Mouse (Mus musculus) heart, embryonic 16.5 days (tissue): ENCODE measurements at regions not wholly inside any gene's neighbourhood (a gene's known extent, or its start where the extent isn't known, plus 50 kb on each side); places are given as distances from the start of the nearest gene placed in this dataset.

ENCODE experiments used
- ATAC-seq: fragments of 200-750 bp; cut with Nextera tagmentation; replicated peaks from 2 replicates; pipeline ENCODE4 v1.8.0; 2017; ENCODE audit warnings: moderate number of reproducible peaks; ENCODE audit not compliant: insufficient read depth, low FRiP score; ENCODE audit errors: extremely low read depth
- H3K27ac ChIP-seq: fragments of 300-500 bp; sonication (generic); 2 replicates; pipeline ENCODE4 v1.5.1; 2014; ENCODE audit warnings: mild to moderate bottlenecking, low read length, control low read depth, moderate library complexity
- H3K27me3 ChIP-seq: fragments of 300-500 bp; sonication (generic); 2 replicates; pipeline ENCODE4 v1.6.1; 2014; ENCODE audit warnings: low read length, mixed read lengths; ENCODE audit not compliant: control insufficient read depth, insufficient read depth
- H3K36me3 ChIP-seq: fragments of 300-500 bp; sonication (generic); 2 replicates; pipeline ENCODE4 v1.6.1; 2014; ENCODE audit not compliant: control insufficient read depth, insufficient read depth
- H3K4me1 ChIP-seq: fragments of 300-500 bp; sonication (generic); 2 replicates; pipeline ENCODE4 v1.6.1; 2014; ENCODE audit warnings: low read length, mixed read lengths; ENCODE audit not compliant: control insufficient read depth, insufficient read depth
- H3K4me2 ChIP-seq: fragments of 300-500 bp; sonication (generic); 2 replicates; pipeline ENCODE4 v1.6.1; 2014; ENCODE audit warnings: low read depth, mild to moderate bottlenecking, control low read depth, low read length
- H3K4me3 ChIP-seq: fragments of 300-500 bp; sonication (generic); 2 replicates; pipeline ENCODE4 v1.5.1; 2014; ENCODE audit warnings: mild to moderate bottlenecking, control low read depth, low read length
- H3K9ac ChIP-seq: fragments of 300-500 bp; sonication (generic); 2 replicates; pipeline ENCODE4 v1.6.1; 2014; ENCODE audit warnings: low read length, control low read depth
- H3K9me3 ChIP-seq: fragments of 300-500 bp; sonication (generic); replicated peaks from 2 replicates; pipeline ENCODE4 v1.6.1; 2016; ENCODE audit warnings: low read length; ENCODE audit not compliant: control insufficient read depth
- WGBS: fragments of 180-500 bp; shearing (Covaris S2); extraction: QIAGEN DNeasy Blood & Tissue Kit; methylation state at CpG from one replicate; pipeline ENCODE4 v1.1.7; 2014; 5-methylcytosine and 5-hydroxymethylcytosine counted together

- Histone ChIP-seq H3K36me3 (no peaks in the 10 kb centered on the region), H3K4me3 (no peak overlapping the region), H3K9me3 (no peaks in the 10 kb centered on the region), H3K4me1 (no peaks in the 10 kb centered on the region), H3K9ac (no peak overlapping the region), H3K27me3 (no peaks in the 10 kb centered on the region), H3K27ac (no peak overlapping the region), H3K4me2 (no peak overlapping the region)
- WGBS: 61% methylated on average over 4 of the region's 4 CpGs
- no peak for ATAC-seq
Observed at GRCm38 (mm10) chr16:74597735-74598340, 186.2 kb upstream of the Robo2 start.

- H3K36me3 ChIP-seq: no peaks in the 10 kb centered on the region
- WGBS: 90% methylated on average over 4 of the region's 4 CpGs
- no peak for ATAC-seq
- no peak overlapping the region for H3K27ac ChIP-seq
- H3K9ac ChIP-seq: no peak overlapping the region
- no peaks in the 10 kb centered on the region for H3K27me3 ChIP-seq
- H3K9me3 ChIP-seq: no peaks in the 10 kb centered on the region
- H3K4me1 ChIP-seq: no peaks in the 10 kb centered on the region
- H3K4me2 ChIP-seq: no peak overlapping the region
- no peak overlapping the region for H3K4me3 ChIP-seq
Observed at GRCm38 (mm10) chr16:74591896-74592295, 180.3 kb upstream of the Robo2 start.

GRCm38 (mm10) chr16:74582645-74583423 is 171.2 kb upstream of the Robo2 start:
- no peaks in the 10 kb centered on the region for H3K36me3 ChIP-seq
- no peak overlapping the region for H3K4me2 ChIP-seq
- no peak overlapping the region for H3K9ac ChIP-seq
- no peak overlapping the region for H3K4me3 ChIP-seq
- no peak for ATAC-seq
- H3K9me3 ChIP-seq: no peaks in the 10 kb centered on the region
- H3K27ac ChIP-seq: no peak overlapping the region
- no peaks in the 10 kb centered on the region for H3K4me1 ChIP-seq
- WGBS: 91% methylated on average over 4 of the region's 4 CpGs
- no peaks in the 10 kb centered on the region for H3K27me3 ChIP-seq

GRCm38 (mm10) chr16:74548374-74548773 is 136.7 kb upstream of the Robo2 start:
- Histone ChIP-seq H3K4me3 (no peak overlapping the region), H3K4me1 (no peaks in the 10 kb centered on the region), H3K27ac (no peak overlapping the region), H3K36me3 (no peaks in the 10 kb centered on the region), H3K9ac (no peak overlapping the region), H3K4me2 (no peak overlapping the region), H3K27me3 (no peaks in the 10 kb centered on the region), H3K9me3 (no peaks in the 10 kb centered on the region)
- 80% methylated on average over 5 of the region's 5 CpGs for WGBS
- ATAC-seq: no peak

DNA sequence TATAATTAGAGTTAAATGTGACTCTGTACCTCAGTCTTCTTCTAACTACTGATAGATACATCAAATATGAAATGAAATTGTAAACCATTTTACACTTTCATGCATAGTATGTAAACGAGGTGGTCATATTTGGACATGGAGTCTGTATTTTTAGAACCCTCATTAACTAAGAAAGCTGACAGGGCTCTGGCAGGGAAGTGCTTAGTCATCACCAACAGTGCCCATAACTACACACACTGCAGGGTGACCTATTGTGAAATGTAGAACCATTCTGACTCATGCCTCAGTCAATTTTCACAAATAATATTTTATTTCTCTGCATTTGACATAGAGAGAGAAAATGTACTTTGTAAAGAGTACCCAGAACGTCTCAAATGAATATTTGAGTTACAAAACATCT is 118.9 kb upstream of the Robo2 start:
- Histone ChIP-seq H3K4me1 (no peaks in the 10 kb centered on the region), H3K9ac (no peak overlapping the region), H3K27ac (no peak overlapping the region), H3K4me2 (no peak overlapping the region), H3K36me3 (no peaks in the 10 kb centered on the region), H3K4me3 (no peak overlapping the region), H3K9me3 (no peaks in the 10 kb centered on the region), H3K27me3 (no peaks in the 10 kb centered on the region)
- WGBS: 56% methylated on average over 2 of the region's 2 CpGs
- no peak for ATAC-seq

GRCm38 (mm10) chr16:74528245-74528644 is 116.6 kb upstream of the Robo2 start:
- no peak overlapping the region for H3K9ac ChIP-seq
- no peaks in the 10 kb centered on the region for H3K4me1 ChIP-seq
- H3K36me3 ChIP-seq: no peaks in the 10 kb centered on the region
- ATAC-seq: no peak
- H3K27me3 ChIP-seq: no peaks in the 10 kb centered on the region
- no peak overlapping the region for H3K4me2 ChIP-seq
- no peak overlapping the region for H3K27ac ChIP-seq
- H3K4me3 ChIP-seq: no peak overlapping the region
- WGBS: 34% methylated on average over 3 of the region's 3 CpGs
- no peaks in the 10 kb centered on the region for H3K9me3 ChIP-seq

GRCm38 (mm10) chr16:74526521-74526920 is 114.9 kb upstream of the Robo2 start:
- Histone ChIP-seq H3K4me1 (no peaks in the 10 kb centered on the region), H3K4me2 (no peak overlapping the region), H3K9me3 (no peaks in the 10 kb centered on the region), H3K9ac (no peak overlapping the region), H3K4me3 (no peak overlapping the region), H3K36me3 (no peaks in the 10 kb centered on the region), H3K27me3 (no peaks in the 10 kb centered on the region), H3K27ac (no peak overlapping the region)
- ATAC-seq: no peak
- WGBS: 48% methylated on average over 1 of the region's 1 CpGs

- Histone ChIP-seq H3K36me3 (no peaks in the 10 kb centered on the region), H3K9me3 (no peaks in the 10 kb centered on the region), H3K9ac (no peak overlapping the region), H3K4me3 (no peak overlapping the region), H3K4me1 (no peaks in the 10 kb centered on the region), H3K4me2 (no peak overlapping the region), H3K27me3 (no peaks in the 10 kb centered on the region), H3K27ac (no peak overlapping the region)
- WGBS: 65% methylated on average over 4 of the region's 4 CpGs
- ATAC-seq: no peak
Observed at GRCm38 (mm10) chr16:74520501-74520900, 108.9 kb upstream of the Robo2 start.

GRCm38 (mm10) chr16:74517888-74518287 is 106.3 kb upstream of the Robo2 start:
- no peak overlapping the region for H3K27ac ChIP-seq
- no peak for ATAC-seq
- no peaks in the 10 kb centered on the region for H3K9me3 ChIP-seq
- H3K4me1 ChIP-seq: peaks cover 3% of the 10 kb centered on the region
- no peak overlapping the region for H3K9ac ChIP-seq
- H3K4me3 ChIP-seq: no peak overlapping the region
- WGBS: 70% methylated on average over 1 of the region's 1 CpGs
- no peaks in the 10 kb centered on the region for H3K36me3 ChIP-seq
- no peaks in the 10 kb centered on the region for H3K27me3 ChIP-seq
- H3K4me2 ChIP-seq: no peak overlapping the region
